Mouse (Mus musculus): ENCODE measurements around the gene Raph1.

Raph1 gene

GRCm38 (mm10) chr1:60566631-60567311 lies at the start of gene Raph1:
Gene Raph1 (minus strand): TSS chr1:60567104.
- DNase-seq: peak; percentile 72

- no peak for DNase-seq
These were observed 48.8 kb upstream of the Raph1 start for GRCm38 (mm10) chr1:60615703-60616102.

GRCm38 (mm10) chr1:60614902-60615301 lies 48.0 kb upstream of the Raph1 start:
- DNase-seq: no peak

- no peak for DNase-seq
These were observed 45.1 kb upstream of the Raph1 start for GRCm38 (mm10) chr1:60611968-60612367.

GRCm38 (mm10) chr1:60610631-60611030 lies 43.7 kb upstream of the Raph1 start:
- no peak for DNase-seq

- DNase-seq: no peak
These were observed 42.3 kb upstream of the Raph1 start for GRCm38 (mm10) chr1:60609011-60609775.

GRCm38 (mm10) chr1:60604481-60605021 lies 37.6 kb upstream of the Raph1 start:
- DNase-seq: no peak

GRCm38 (mm10) chr1:60600682-60601081 lies 33.8 kb upstream of the Raph1 start:
- no peak for DNase-seq

- no peak for DNase-seq
These were observed 33.0 kb upstream of the Raph1 start for GRCm38 (mm10) chr1:60599926-60600325.

GRCm38 (mm10) chr1:60599013-60599701 lies 32.3 kb upstream of the Raph1 start:
- peak; percentile 5 for DNase-seq

GRCm38 (mm10) chr1:60596386-60597320 lies 29.7 kb upstream of the Raph1 start:
- no peak for DNase-seq

- no peak for DNase-seq
These were observed 26.2 kb upstream of the Raph1 start for GRCm38 (mm10) chr1:60593101-60593500.

GRCm38 (mm10) chr1:60588887-60589629 lies 22.2 kb upstream of the Raph1 start:
- no peak for DNase-seq

- no peak for DNase-seq
These were observed 14.1 kb upstream of the Raph1 start for GRCm38 (mm10) chr1:60580990-60581389.

GRCm38 (mm10) chr1:60579886-60580285 lies 13.0 kb upstream of the Raph1 start:
- DNase-seq: no peak

GRCm38 (mm10) chr1:60572699-60573098 lies 5.8 kb upstream of the Raph1 start:
- no peak for DNase-seq

- no peak for DNase-seq
These were observed 2.8 kb upstream of the Raph1 start for GRCm38 (mm10) chr1:60569741-60570140.

GRCm38 (mm10) chr1:60569210-60569609 lies 2.3 kb upstream of the Raph1 start:
- no peak for DNase-seq

- no peak for DNase-seq
These were observed 417 bp upstream of the Raph1 start for GRCm38 (mm10) chr1:60567321-60567720.

GRCm38 (mm10) chr1:60565931-60566630 lies 823 bp downstream of the Raph1 start:
- DNase-seq: no peak

Data from cerebellum, adult 8-10 months (tissue).